Mouse (Mus musculus) intestine, embryonic 15.5 days (tissue): Measurements from ENCODE around the gene Gm21518. TPM values are rescaled to one million over a fixed set of nuclear protein-coding genes. Genes with fewer than 3 reads are reported as not detected.
"Not testable (repeated sequence)": the region's sequence is repeated elsewhere in the genome, so short reads cannot be mapped to it uniquely, and the experiment has no call there.

Experiments used
- ATAC-seq: fragments of 200-750 bp; cut with Nextera tagmentation; 2 replicates; pipeline ENCODE4 v1.8.0; 2017; ENCODE audit warnings: moderate TSS enrichment, moderate library complexity
- H3K27ac ChIP-seq: fragments of 300-500 bp; sonication (generic); 2 replicates; pipeline ENCODE4 v1.5.1; 2015; ENCODE audit warnings: mild to moderate bottlenecking, inconsistent platforms
- H3K27me3 ChIP-seq: fragments of 300-500 bp; sonication (generic); replicated peaks from 2 replicates; pipeline ENCODE4 v1.6.1; 2015; ENCODE audit warnings: inconsistent platforms
- H3K36me3 ChIP-seq: fragments of 300-500 bp; sonication (generic); 2 replicates; pipeline ENCODE4 v1.6.1; 2015; ENCODE audit warnings: inconsistent platforms
- H3K4me1 ChIP-seq: fragments of 300-500 bp; sonication (generic); replicated peaks from 2 replicates; pipeline ENCODE4 v1.6.1; 2015; ENCODE audit warnings: inconsistent platforms
- H3K4me2 ChIP-seq: fragments of 300-500 bp; sonication (generic); replicated peaks from 2 replicates; pipeline ENCODE4 v1.6.1; 2015; ENCODE audit warnings: mild to moderate bottlenecking, inconsistent platforms
- H3K4me3 ChIP-seq: fragments of 300-500 bp; sonication (generic); replicated peaks from 2 replicates; pipeline ENCODE4 v1.5.1; 2015; ENCODE audit warnings: inconsistent platforms
- H3K9ac ChIP-seq: fragments of 300-500 bp; sonication (generic); 2 replicates; pipeline ENCODE4 v1.6.1; 2015; ENCODE audit warnings: inconsistent platforms
- H3K9me3 ChIP-seq: fragments of 300-500 bp; sonication (generic); 2 replicates; pipeline ENCODE4 v1.6.1; 2016; ENCODE audit warnings: inconsistent platforms
- WGBS: fragments of 180-500 bp; shearing (Covaris S2); methylation state at CpG from one replicate; pipeline ENCODE4 v1.1.7; 2015; 5-methylcytosine and 5-hydroxymethylcytosine counted together
- polyA plus RNA-seq: library from polyadenylated mRNA; unstranded; fragments of >200 nt; fragmentation: Nextera tagmentation; extraction: Ambion mirVana; gene quantifications from 2 replicates; pipeline ENCODE4 v1.2.1, GENCODE M21; 2015

The Gm21518 gene
- polyA plus RNA-seq, result not detected in 2 replicates

- H3K4me2 ChIP-seq, H3K4me1 ChIP-seq, H3K9ac ChIP-seq, H3K4me3 ChIP-seq, H3K36me3 ChIP-seq, H3K9me3 ChIP-seq, H3K27me3 ChIP-seq, ATAC-seq, H3K27ac ChIP-seq: not testable (repeated sequence)
- WGBS, result no CpG with 5 or more reads among the region's 6 CpGs
Measured at GRCm38 (mm10) chrY:62190566-62190965, at the start of gene Gm21518. Gene Gm21518, plus strand, starts transcription at chrY:62190866.
